Mouse (Mus musculus): ENCODE measurements at regions not wholly inside any gene's neighbourhood (a gene's known extent, or its start where the extent isn't known, plus 50 kb on each side); places are given as distances from the start of the nearest gene placed in this dataset.

- no peaks in the 10 kb centered on the region for H3K27me3 ChIP-seq
- ChIA-PET POLR2A (no interaction called here), CTCF (no interaction called here)
- no peak for TF ChIP-seq CTCF (IDR thresholded peaks at IDR 0.05)
- in situ Hi-C loops (cut with MboI; ENCODE audit: low pct_unique_long_range_greater_than_20kb) = no loop called here
- no peak for ATAC-seq
- DNase-seq (ENCODE audit: low read depth, low spot score) = no peak
Observed at GRCm38 (mm10) chr2:11967001-11967400, 189.3 kb downstream of the Ankrd16 start.

GRCm38 (mm10) chr2:11971972-11972371 lies 194.3 kb downstream of the Ankrd16 start:
- ATAC-seq = no peak
- CTCF ChIA-PET = no interaction called here
- in situ Hi-C loops (cut with MboI; ENCODE audit: low pct_unique_long_range_greater_than_20kb) = loop anchor here (5.0 kb wide), 1 partner anchor 75 kb away; no protein-coding TSS in a partner anchor
- H3K27me3 ChIP-seq = no peaks in the 10 kb centered on the region
- POLR2A ChIA-PET = no interaction called here
- no peak for TF ChIP-seq CTCF (IDR thresholded peaks at IDR 0.05)
- DNase-seq (ENCODE audit: low read depth, low spot score) = no peak

GRCm38 (mm10) chr2:12001938-12002899 lies 224.5 kb downstream of the Ankrd16 start:
- peak; percentile 52 for TF ChIP-seq CTCF (IDR thresholded peaks at IDR 0.05)
- CTCF ChIA-PET = interaction anchor here (1.9 kb wide), 1 partner anchor 300 kb away, joined by 8 read pairs; the partner anchor contains the start of gene Itga8
- POLR2A ChIA-PET = no interaction called here
- DNase-seq (ENCODE audit: low read depth, low spot score) (no peak), ATAC-seq (peak; percentile 62)
- in situ Hi-C loops (cut with MboI; ENCODE audit: low pct_unique_long_range_greater_than_20kb) = loop anchor here (5.0 to 25.0 kb wide), 3 partner anchors 300 to 1235 kb away; partner anchors contain the start of gene Itga8
- H3K27me3 ChIP-seq = no peaks in the 10 kb centered on the region

GRCm38 (mm10) chr2:12004330-12004729 lies 226.7 kb downstream of the Ankrd16 start:
- TF ChIP-seq CTCF (IDR thresholded peaks at IDR 0.05) = no peak
- ChIA-PET CTCF (no interaction called here), POLR2A (no interaction called here)
- in situ Hi-C loops (cut with MboI; ENCODE audit: low pct_unique_long_range_greater_than_20kb) = loop anchor here (5.0 to 25.0 kb wide), 3 partner anchors 298 to 1233 kb away; partner anchors contain the start of gene Itga8
- ATAC-seq (no peak), DNase-seq (ENCODE audit: low read depth, low spot score) (no peak)
- no peaks in the 10 kb centered on the region for H3K27me3 ChIP-seq

GRCm38 (mm10) chr2:12007201-12007600 lies 229.5 kb downstream of the Ankrd16 start:
- no peak for TF ChIP-seq CTCF (IDR thresholded peaks at IDR 0.05)
- ATAC-seq (no peak), DNase-seq (ENCODE audit: low read depth, low spot score) (no peak)
- ChIA-PET CTCF (no interaction called here), POLR2A (no interaction called here)
- in situ Hi-C loops (cut with MboI; ENCODE audit: low pct_unique_long_range_greater_than_20kb) = loop anchor here (10.0 to 25.0 kb wide), 2 partner anchors 378 to 1230 kb away; no protein-coding TSS in a partner anchor
- H3K27me3 ChIP-seq = no peaks in the 10 kb centered on the region

GRCm38 (mm10) chr2:12011441-12011840 lies 233.8 kb downstream of the Ankrd16 start:
- in situ Hi-C loops (cut with MboI; ENCODE audit: low pct_unique_long_range_greater_than_20kb) = loop anchor here (25.0 kb wide), 1 partner anchor 1226 kb away; no protein-coding TSS in a partner anchor
- no peak for TF ChIP-seq CTCF (IDR thresholded peaks at IDR 0.05)
- ChIA-PET POLR2A (no interaction called here), CTCF (no interaction called here)
- no peak for ATAC-seq
- no peaks in the 10 kb centered on the region for H3K27me3 ChIP-seq
- no peak for DNase-seq (ENCODE audit: low read depth, low spot score)

- DNase-seq (ENCODE audit: low read depth, low spot score) = no peak
- no peak for TF ChIP-seq CTCF (IDR thresholded peaks at IDR 0.05)
- in situ Hi-C loops (cut with MboI; ENCODE audit: low pct_unique_long_range_greater_than_20kb) = loop anchor here (25.0 kb wide), 1 partner anchor 1218 kb away; no protein-coding TSS in a partner anchor
- no peaks in the 10 kb centered on the region for H3K27me3 ChIP-seq
- POLR2A ChIA-PET = interaction anchor here (0.5 to 0.7 kb wide), 2 partner anchors 9 to 102 kb away, joined by 3 read pairs; no protein-coding TSS in a partner anchor
- CTCF ChIA-PET = no interaction called here
- ATAC-seq = no peak
Observed at GRCm38 (mm10) chr2:12019607-12020006, 241.9 kb downstream of the Ankrd16 start.

- in situ Hi-C loops (cut with MboI; ENCODE audit: low pct_unique_long_range_greater_than_20kb) = loop anchor here (25.0 kb wide), 1 partner anchor 1214 kb away; no protein-coding TSS in a partner anchor
- CTCF ChIA-PET = no interaction called here
- no peak for ATAC-seq
Observed at GRCm38 (mm10) chr2:12023402-12024111, 245.9 kb downstream of the Ankrd16 start.

GRCm38 (mm10) chr2:12026220-12026619 lies 248.5 kb downstream of the Ankrd16 start:
- ATAC-seq = no peak
- ChIA-PET CTCF (interaction anchor here (1.1 kb wide), 1 partner anchor 25 kb away, joined by 3 read pairs; no protein-coding TSS in a partner anchor), POLR2A (no interaction called here)
- no peak for TF ChIP-seq CTCF (IDR thresholded peaks at IDR 0.05)
- H3K27me3 ChIP-seq = no peaks in the 10 kb centered on the region
- DNase-seq (ENCODE audit: low read depth, low spot score) = no peak
- in situ Hi-C loops (cut with MboI; ENCODE audit: low pct_unique_long_range_greater_than_20kb) = no loop called here

More at GRCm38 (mm10) chr2:12023402-12024111, 245.9 kb downstream of the Ankrd16 start:
- POLR2A ChIA-PET = no interaction called here
- no peaks in the 10 kb centered on the region for H3K27me3 ChIP-seq
- no peak for DNase-seq (ENCODE audit: low read depth, low spot score)
- TF ChIP-seq CTCF (IDR thresholded peaks at IDR 0.05) = no peak

- ChIA-PET CTCF (no interaction called here), POLR2A (no interaction called here)
- in situ Hi-C loops (cut with MboI; ENCODE audit: low pct_unique_long_range_greater_than_20kb) = no loop called here
- no peak for DNase-seq (ENCODE audit: low read depth, low spot score)
- H3K27me3 ChIP-seq = no peaks in the 10 kb centered on the region
- no peak for ATAC-seq
- no peak for TF ChIP-seq CTCF (IDR thresholded peaks at IDR 0.05)
Observed at GRCm38 (mm10) chr2:12033518-12034322, 256.0 kb downstream of the Ankrd16 start.

Measured in Patski (cell line).